ENCODE assay signal across 8 mouse cellular contexts in genomic region chr8:126849411-126850188, GRCm38 (mm10).
DNase-seq lines count a peak whose midpoint lies in the region; ATAC-seq and TF ChIP-seq lines count a peak whose summit lies in the region.

No protein-coding gene starts in this region.

- no peak overlapping the region for H3K4me2 ChIP-seq in lung, postnatal 0 days (replicated peaks; ENCODE audit: low read depth, low read length)

- H3K27ac ChIP-seq in lung, postnatal 0 days (ENCODE audit: low read length): peak overlapping the region; percentile 75

- H3K9ac ChIP-seq in lung, postnatal 0 days (replicated peaks; ENCODE audit: low read depth): no peak overlapping the region

- peak; percentile 74; the same call in 1 of the 2 replicates for TF ChIP-seq EP300 in lung, postnatal 0 days (IDR thresholded peaks at IDR 0.05)

- peaks cover 37% of the 10 kb centered on the region; the same call in 1 of the 2 replicates for H3K4me1 ChIP-seq in lung, postnatal 0 days (ENCODE audit: insufficient read depth, low read depth, low read length)

- peak; percentile 59 for DNase-seq in CD4-positive, CD25-positive, alpha-beta regulatory T cell, adult 2 months (ENCODE audit: low read depth, low spot score)
- peak; percentile 74 for DNase-seq in adrenal gland, postnatal 10 days
- peak; percentile 81 to 90 for DNase-seq in heart, adult 18-20 months
- peak; percentile 73 for DNase-seq in kidney, adult 18-20 months
- DNase-seq in lung, postnatal 0 days (ENCODE audit: low spot score): peak; percentile 87
- DNase-seq in splenic B cell, adult 2 months (ENCODE audit: low read depth, low spot score): peak; percentile 80
- DNase-seq in right cerebral cortex, postnatal 25 days: no peak

- no peaks in the 10 kb centered on the region for H3K27me3 ChIP-seq in lung, postnatal 0 days (replicated peaks; ENCODE audit: insufficient read depth, low read length)
- H3K27me3 ChIP-seq in splenic B cell, adult 2 months (ENCODE audit: control insufficient read depth, insufficient read depth, low read length, poor library complexity, severe bottlenecking): no peaks in the 10 kb centered on the region

- no peak overlapping the region for H3K4me3 ChIP-seq in lung, postnatal 0 days (ENCODE audit: low read depth, low read length)

- no peaks in the 10 kb centered on the region for H3K36me3 ChIP-seq in lung, postnatal 0 days (ENCODE audit: insufficient read depth, low read length)
- no peaks in the 10 kb centered on the region for H3K36me3 ChIP-seq in splenic B cell, adult 2 months (ENCODE audit: control insufficient read depth, insufficient read depth, low read length, poor library complexity, severe bottlenecking)

- TF ChIP-seq CTCF in lung, postnatal 0 days (IDR thresholded peaks at IDR 0.05): peak; percentile 45

- WGBS in lung, postnatal 0 days: 26% methylated on average over 9 of the region's 9 CpGs

- no peaks in the 10 kb centered on the region for H3K9me3 ChIP-seq in lung, postnatal 0 days (ENCODE audit: low read length)

- ATAC-seq in CD4-positive, CD25-positive, alpha-beta regulatory T cell, adult 4 months: no peak
- peak; percentile 80 for ATAC-seq in lung, postnatal 0 days
